Mouse (Mus musculus): ENCODE measurements at regions not wholly inside any gene's neighbourhood (a gene's known extent, or its start where the extent isn't known, plus 50 kb on each side); places are given as distances from the start of the nearest gene placed in this dataset.

DNA sequence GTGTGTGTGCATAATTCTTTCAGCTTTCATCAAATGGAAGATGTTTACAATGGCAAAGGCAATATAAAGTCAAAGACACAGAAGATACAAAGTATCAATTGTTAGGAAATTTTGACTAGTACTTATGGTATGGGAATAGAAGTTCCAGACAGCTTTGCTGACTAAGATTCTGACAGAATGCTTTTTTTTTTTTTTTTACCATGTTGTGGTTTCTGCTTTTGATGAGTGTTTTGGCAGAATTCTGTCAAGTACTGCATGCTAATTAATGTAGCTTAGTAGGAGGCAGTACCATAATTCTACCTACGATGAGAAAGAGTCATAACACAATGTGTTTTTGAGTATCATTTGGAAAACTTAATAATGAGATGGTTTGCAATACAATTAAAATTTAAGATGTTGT, 215.3 kb upstream of the Tet2 start:
- no peaks in the 10 kb centered on the region for H3K36me3 ChIP-seq (replicated peaks; ENCODE audit: insufficient read depth, low read length)
- TF ChIP-seq CTCF (IDR thresholded peaks at IDR 0.05; ENCODE audit: low read depth) (no peak), EP300 (IDR thresholded peaks at IDR 0.05; ENCODE audit: low read depth) (no peak)
- no peaks in the 10 kb centered on the region for H3K27me3 ChIP-seq (ENCODE audit: insufficient read depth, low read length)
- WGBS (ENCODE audit: insufficient replicate concordance): 72% methylated on average over 1 of the region's 1 CpGs
- no peaks in the 10 kb centered on the region for H3K4me1 ChIP-seq (ENCODE audit: insufficient read depth)
- no peak overlapping the region for H3K4me2 ChIP-seq (ENCODE audit: low read depth, low read length)
- H3K27ac ChIP-seq (ENCODE audit: low read depth): no peak overlapping the region
- no peaks in the 10 kb centered on the region for H3K9me3 ChIP-seq (ENCODE audit: low read length)
- no peak for DNase-seq
- no peak overlapping the region for H3K4me3 ChIP-seq (ENCODE audit: low read depth, low read length)
- no peak overlapping the region for H3K9ac ChIP-seq (replicated peaks)
- ATAC-seq: no peak

DNA sequence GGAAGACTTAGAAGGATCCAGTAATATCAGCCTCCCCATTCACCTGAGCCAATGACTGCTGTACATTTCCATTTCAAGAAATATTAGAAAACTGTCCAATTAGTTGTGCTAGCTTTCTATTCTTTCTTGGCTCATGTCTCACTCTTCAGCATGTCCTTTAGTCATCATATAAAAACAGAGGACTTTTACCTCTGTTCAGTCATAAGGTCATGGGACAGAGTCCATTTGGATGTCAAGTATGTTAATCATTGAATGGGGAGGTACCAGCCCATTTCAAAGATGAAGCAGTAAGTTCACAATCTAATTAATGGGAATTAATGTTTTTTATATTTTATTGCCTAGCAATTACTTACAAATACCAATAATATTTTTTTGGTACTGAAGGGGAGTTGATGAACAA, 218.8 kb upstream of the Tet2 start:
- ATAC-seq (no peak), DNase-seq (no peak)
- Histone ChIP-seq H3K4me3 (ENCODE audit: low read depth, low read length) (no peak overlapping the region), H3K4me2 (ENCODE audit: low read depth, low read length) (no peak overlapping the region), H3K27ac (ENCODE audit: low read depth) (no peak overlapping the region), H3K4me1 (ENCODE audit: insufficient read depth) (no peaks in the 10 kb centered on the region), H3K27me3 (ENCODE audit: insufficient read depth, low read length) (no peaks in the 10 kb centered on the region), H3K36me3 (replicated peaks; ENCODE audit: insufficient read depth, low read length) (no peaks in the 10 kb centered on the region), H3K9ac (replicated peaks) (no peak overlapping the region), H3K9me3 (ENCODE audit: low read length) (no peaks in the 10 kb centered on the region)
- no peak for TF ChIP-seq EP300 (IDR thresholded peaks at IDR 0.05; ENCODE audit: low read depth)

DNA sequence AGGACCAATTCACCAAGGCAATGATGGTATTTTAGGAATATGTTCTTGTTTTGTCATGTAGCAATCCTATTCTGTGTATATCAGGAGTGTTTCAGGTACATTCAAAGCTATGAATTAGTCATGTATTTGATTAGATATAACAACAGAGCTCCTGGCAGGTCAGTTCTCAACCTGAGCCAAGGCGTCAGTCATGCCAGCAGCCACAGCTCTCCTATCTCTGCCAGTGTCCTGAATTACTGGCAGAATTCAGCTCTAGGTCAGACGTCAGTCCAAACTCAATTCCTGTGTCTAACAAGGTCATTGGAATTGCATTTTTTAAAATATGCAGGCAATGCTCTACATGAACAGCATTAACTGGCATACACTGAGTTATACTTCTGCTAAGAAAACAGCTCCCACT, 228.6 kb upstream of the Tet2 start:
- DNase-seq (no peak), ATAC-seq (no peak)
- H3K4me3 ChIP-seq (ENCODE audit: low read depth, low read length): no peak overlapping the region
- no peaks in the 10 kb centered on the region for H3K36me3 ChIP-seq (replicated peaks; ENCODE audit: insufficient read depth, low read length)
- H3K4me1 ChIP-seq (ENCODE audit: insufficient read depth): no peaks in the 10 kb centered on the region
- no peak overlapping the region for H3K27ac ChIP-seq (ENCODE audit: low read depth)
- no peak overlapping the region for H3K4me2 ChIP-seq (ENCODE audit: low read depth, low read length)
- H3K27me3 ChIP-seq (ENCODE audit: insufficient read depth, low read length): no peaks in the 10 kb centered on the region
- TF ChIP-seq CTCF (IDR thresholded peaks at IDR 0.05; ENCODE audit: low read depth) (no peak), EP300 (IDR thresholded peaks at IDR 0.05; ENCODE audit: low read depth) (no peak)
- WGBS (ENCODE audit: insufficient replicate concordance): 72% methylated on average over 2 of the region's 2 CpGs
- no peak overlapping the region for H3K9ac ChIP-seq (replicated peaks)
- no peaks in the 10 kb centered on the region for H3K9me3 ChIP-seq (ENCODE audit: low read length)

DNA sequence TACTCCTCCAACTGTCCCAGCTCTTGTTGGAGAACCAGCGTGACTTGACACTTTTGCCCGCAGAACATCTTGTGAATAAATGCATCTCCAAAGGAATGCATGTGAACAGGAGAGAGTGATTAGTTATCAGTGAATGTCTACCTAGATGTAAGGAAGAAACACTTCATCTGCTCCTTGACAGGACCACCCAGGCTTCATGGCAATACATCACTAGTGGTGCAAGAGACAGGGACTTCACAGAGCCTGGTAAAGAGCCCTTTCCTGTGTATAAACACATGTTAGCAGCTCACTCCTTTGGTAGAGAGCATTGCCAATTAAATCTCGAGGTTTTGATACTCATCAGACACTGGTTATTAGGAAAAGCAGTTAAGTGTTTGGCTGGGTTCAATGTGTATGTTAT, 229.3 kb upstream of the Tet2 start:
- no peaks in the 10 kb centered on the region for H3K27me3 ChIP-seq (ENCODE audit: insufficient read depth, low read length)
- no peak overlapping the region for H3K4me3 ChIP-seq (ENCODE audit: low read depth, low read length)
- no peaks in the 10 kb centered on the region for H3K36me3 ChIP-seq (replicated peaks; ENCODE audit: insufficient read depth, low read length)
- TF ChIP-seq CTCF (IDR thresholded peaks at IDR 0.05; ENCODE audit: low read depth) (no peak), EP300 (IDR thresholded peaks at IDR 0.05; ENCODE audit: low read depth) (no peak)
- no peak overlapping the region for H3K4me2 ChIP-seq (ENCODE audit: low read depth, low read length)
- H3K9ac ChIP-seq (replicated peaks): no peak overlapping the region
- WGBS (ENCODE audit: insufficient replicate concordance): 58% methylated on average over 3 of the region's 3 CpGs
- H3K4me1 ChIP-seq (ENCODE audit: insufficient read depth): no peaks in the 10 kb centered on the region
- ATAC-seq: no peak
- H3K9me3 ChIP-seq (ENCODE audit: low read length): no peaks in the 10 kb centered on the region
- H3K27ac ChIP-seq (ENCODE audit: low read depth): no peak overlapping the region
- no peak for DNase-seq

DNA sequence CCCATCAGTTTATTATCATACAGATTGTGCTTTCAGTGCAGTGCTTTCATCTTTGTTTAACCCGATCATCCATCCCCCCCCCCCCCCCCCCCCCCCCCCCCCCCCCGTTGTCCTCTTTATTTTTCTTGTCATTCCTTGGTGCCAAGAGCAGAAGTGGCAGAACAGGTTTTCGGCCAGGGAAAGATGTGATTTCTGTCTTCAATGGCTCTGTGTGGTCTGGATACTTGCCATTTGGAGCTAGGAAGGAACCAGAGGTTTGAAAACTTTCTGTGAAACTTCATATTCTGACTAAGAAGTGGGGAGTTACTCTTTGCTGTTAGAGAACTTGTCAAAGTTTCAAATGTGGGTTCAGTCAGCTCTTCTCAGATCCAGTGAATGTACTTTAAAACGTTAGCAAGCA, 231.1 kb upstream of the Tet2 start:
- Histone ChIP-seq H3K9me3 (ENCODE audit: low read length) (no peaks in the 10 kb centered on the region), H3K4me1 (ENCODE audit: insufficient read depth) (no peaks in the 10 kb centered on the region), H3K36me3 (replicated peaks; ENCODE audit: insufficient read depth, low read length) (no peaks in the 10 kb centered on the region), H3K4me3 (ENCODE audit: low read depth, low read length) (no peak overlapping the region), H3K4me2 (ENCODE audit: low read depth, low read length) (no peak overlapping the region), H3K27me3 (ENCODE audit: insufficient read depth, low read length) (no peaks in the 10 kb centered on the region), H3K27ac (ENCODE audit: low read depth) (no peak overlapping the region), H3K9ac (replicated peaks) (no peak overlapping the region)
- no peak for ATAC-seq
- no peak for TF ChIP-seq CTCF (IDR thresholded peaks at IDR 0.05; ENCODE audit: low read depth)
- TF ChIP-seq EP300 (IDR thresholded peaks at IDR 0.05; ENCODE audit: low read depth): no peak
- DNase-seq: no peak
- 20% methylated on average over 4 of the region's 4 CpGs for WGBS (ENCODE audit: insufficient replicate concordance)

DNA sequence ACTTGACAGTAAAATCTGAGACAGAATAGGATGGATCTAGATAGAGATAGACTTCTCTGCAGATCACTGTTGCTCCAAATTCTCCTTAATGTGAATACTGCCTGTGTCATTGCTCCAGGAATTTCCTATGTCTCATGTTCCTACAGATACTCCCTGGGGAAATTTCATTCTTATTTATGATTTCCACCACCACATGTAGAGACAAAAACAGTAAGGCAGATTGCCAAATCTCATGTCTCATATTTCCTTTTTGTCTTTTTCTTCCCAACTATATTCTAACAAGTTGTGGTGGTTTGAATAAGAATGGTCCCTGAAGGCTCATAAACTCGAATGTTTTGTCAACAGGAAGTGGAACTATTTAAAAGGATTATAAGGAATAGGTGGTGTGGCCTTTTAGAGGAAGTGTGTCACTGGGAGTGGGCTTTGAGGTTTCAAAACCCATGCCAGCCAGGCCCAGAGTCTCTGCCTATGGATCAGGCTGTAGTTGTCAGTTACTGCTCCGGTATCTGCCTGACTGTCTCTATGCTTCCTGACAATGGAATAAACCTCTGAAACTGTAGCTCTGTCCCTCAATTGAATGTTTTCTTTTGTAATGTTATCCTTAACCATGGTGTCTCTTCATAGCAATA, 234.3 kb upstream of the Tet2 start:
- DNase-seq: no peak
- Histone ChIP-seq H3K9ac (replicated peaks) (no peak overlapping the region), H3K4me2 (ENCODE audit: low read depth, low read length) (no peak overlapping the region), H3K27me3 (ENCODE audit: insufficient read depth, low read length) (no peaks in the 10 kb centered on the region), H3K36me3 (replicated peaks; ENCODE audit: insufficient read depth, low read length) (no peaks in the 10 kb centered on the region), H3K4me3 (ENCODE audit: low read depth, low read length) (no peak overlapping the region), H3K9me3 (ENCODE audit: low read length) (no peaks in the 10 kb centered on the region), H3K4me1 (ENCODE audit: insufficient read depth) (no peaks in the 10 kb centered on the region), H3K27ac (ENCODE audit: low read depth) (no peak overlapping the region)
- 56% methylated on average over 2 of the region's 2 CpGs for WGBS (ENCODE audit: insufficient replicate concordance)
- ATAC-seq: no peak
- no peak for TF ChIP-seq EP300 (IDR thresholded peaks at IDR 0.05; ENCODE audit: low read depth)
- TF ChIP-seq CTCF (IDR thresholded peaks at IDR 0.05; ENCODE audit: low read depth): no peak

DNA sequence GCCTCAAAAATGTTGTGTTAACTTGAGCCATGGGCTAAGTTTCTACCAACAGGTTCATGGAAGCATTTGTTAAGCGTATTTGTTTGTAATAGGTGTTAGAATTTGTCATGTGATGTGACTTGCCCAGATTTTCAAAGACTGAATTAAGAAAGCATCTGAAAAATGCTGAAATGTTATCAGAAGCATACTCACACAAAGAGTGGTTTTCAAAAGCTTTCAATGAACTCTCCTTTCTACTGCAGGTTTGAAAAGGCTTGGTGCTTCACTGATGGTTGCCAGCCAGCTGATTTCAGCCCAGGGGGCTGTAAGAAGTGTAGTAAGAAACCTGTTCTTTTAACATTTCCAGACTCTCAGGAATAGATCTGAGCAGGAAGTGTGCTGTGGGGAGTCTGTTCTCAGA, 238.1 kb upstream of the Tet2 start:
- Histone ChIP-seq H3K9ac (replicated peaks) (no peak overlapping the region), H3K27me3 (ENCODE audit: insufficient read depth, low read length) (no peaks in the 10 kb centered on the region), H3K27ac (ENCODE audit: low read depth) (no peak overlapping the region), H3K36me3 (replicated peaks; ENCODE audit: insufficient read depth, low read length) (no peaks in the 10 kb centered on the region), H3K9me3 (ENCODE audit: low read length) (no peaks in the 10 kb centered on the region), H3K4me3 (ENCODE audit: low read depth, low read length) (no peak overlapping the region), H3K4me2 (ENCODE audit: low read depth, low read length) (no peak overlapping the region), H3K4me1 (ENCODE audit: insufficient read depth) (no peaks in the 10 kb centered on the region)
- DNase-seq (no peak), ATAC-seq (no peak)
- TF ChIP-seq CTCF (IDR thresholded peaks at IDR 0.05; ENCODE audit: low read depth): no peak
- no peak for TF ChIP-seq EP300 (IDR thresholded peaks at IDR 0.05; ENCODE audit: low read depth)
- WGBS (ENCODE audit: insufficient replicate concordance): 70% methylated on average over 1 of the region's 1 CpGs

Data from liver, postnatal 0 days (tissue).